Mouse (Mus musculus): ENCODE measurements around the gene Pax8.

Gene Pax8

DNA sequence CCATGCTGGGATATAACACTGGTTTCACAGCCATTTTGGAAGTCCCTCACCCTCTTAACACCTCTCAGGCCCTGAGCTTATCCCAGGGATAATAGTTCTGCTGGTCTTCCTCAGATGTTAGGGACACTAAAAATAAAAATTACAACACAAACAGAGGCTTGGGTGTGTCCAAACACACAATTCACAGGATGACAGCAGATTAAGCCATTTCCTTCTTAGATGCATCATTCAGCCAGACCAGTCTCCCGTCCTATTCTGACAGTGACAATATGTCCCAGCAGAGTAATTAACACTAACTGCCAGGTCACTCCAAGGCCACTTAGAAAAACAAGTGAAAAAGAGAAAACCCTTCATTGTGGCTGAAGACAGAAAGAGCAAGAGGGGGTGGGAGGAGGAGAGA lies 8.2 kb downstream of the Pax8 start:
- no peak for DNase-seq (ENCODE audit: low read depth, low spot score)

DNA sequence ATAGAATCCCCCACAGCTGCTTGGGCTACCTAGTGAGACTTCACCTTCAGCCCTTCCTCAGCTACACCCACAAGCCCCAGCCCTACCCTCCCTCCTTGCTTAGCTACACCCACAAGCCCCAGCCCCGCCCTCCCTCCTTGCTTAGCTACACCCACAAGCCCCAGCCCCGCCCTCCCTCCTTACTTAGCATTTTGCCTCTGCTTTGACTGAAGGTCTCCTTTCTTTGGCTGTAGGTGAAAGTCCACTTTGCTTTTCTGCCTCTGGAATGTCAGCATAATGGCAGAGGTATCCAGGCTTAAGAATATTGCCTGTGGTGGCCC lies 14.6 kb downstream of the Pax8 start:
- no peak for DNase-seq (ENCODE audit: low read depth, low spot score)

DNA sequence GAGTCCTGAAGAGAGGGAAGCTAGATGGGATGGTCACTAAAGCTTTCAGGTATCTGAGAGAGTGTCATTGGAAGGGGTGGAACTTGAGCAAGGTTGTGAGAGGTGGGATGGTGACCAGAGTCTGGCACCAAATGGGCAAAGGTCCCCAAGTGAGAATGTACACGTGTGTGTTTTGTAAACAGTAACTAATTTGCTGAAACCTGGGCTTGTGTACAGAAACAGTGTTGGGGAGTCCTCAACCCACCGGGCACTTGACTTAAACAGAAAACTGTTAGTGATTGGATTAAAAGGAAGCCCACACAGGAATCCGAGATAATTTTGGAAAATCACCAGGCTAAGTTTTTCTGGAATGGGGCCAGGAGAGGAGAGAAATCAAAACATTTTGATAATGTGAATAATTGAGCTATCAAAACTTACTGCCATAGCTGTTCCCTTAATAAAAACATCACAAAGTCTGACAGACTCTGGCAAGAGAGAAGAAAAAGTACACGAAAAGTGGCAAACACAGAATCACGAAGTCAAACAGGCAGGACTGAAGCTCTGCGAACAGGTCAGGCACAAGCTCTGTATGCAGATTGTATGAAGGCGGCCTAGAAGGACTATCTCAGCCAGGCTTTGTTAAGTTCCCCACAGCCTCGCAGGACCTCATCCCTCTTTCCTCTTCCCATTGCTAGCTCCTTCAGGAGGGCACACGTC lies 15.1 kb downstream of the Pax8 start:
- no peak for DNase-seq (ENCODE audit: low read depth, low spot score)

DNA sequence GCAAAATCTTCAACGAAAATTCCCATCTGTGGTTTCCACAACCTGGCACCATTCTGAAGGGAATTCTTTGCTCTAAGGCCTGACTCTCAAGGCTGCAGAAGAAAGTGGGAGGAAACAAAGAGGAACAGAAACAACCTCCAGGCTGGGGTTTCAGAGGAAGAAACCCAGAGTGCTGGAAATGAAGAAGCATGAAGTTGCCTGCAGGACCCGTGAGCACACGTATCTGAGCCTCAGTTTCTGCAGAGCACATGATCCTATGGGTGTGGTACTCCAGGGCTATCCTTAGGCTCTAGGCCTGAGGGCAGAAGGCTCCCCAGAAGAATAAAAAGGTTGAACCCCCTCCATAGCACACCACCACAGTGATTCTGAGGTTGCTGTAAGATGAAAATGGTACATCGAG lies 18.6 kb downstream of the Pax8 start:
- no peak for DNase-seq (ENCODE audit: low read depth, low spot score)

DNA sequence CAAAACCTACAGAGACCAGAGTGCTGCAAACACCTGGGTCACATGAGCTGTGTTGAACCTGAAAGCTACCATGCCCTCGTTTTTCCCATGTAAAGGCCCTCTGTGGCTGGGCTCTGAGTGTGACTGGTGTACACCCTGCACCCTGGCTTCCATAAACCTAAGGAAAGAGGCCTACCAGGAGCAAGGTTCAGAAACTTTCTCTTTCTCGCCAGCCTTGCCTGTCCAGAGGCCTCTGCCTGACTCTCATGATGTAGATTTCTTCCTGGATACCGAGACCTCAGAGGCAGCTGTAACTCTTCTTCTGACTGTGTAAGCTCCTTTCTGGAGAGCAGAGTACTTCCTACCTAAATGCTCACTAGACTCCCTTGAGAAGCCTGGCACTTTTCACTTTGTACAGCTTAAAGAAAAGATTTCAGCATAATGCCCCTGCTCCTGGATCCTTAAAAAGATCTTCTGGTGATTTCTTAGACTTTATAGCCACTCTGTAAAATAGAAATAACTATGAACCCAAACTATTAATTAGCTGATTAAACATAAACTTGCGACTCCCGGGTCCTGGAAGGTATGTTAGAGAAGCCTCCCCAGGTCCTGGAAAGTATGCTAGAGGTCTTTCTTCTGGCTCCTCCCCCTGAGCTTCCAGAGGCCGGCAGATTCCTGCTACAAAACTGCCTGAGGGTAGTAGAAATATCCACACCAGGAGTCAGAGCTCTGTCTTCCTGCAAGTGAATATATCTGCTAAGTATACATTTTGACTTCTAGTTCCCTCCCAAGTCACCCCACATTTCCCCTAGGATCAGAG lies 20.1 kb downstream of the Pax8 start:
- no peak for DNase-seq (ENCODE audit: low read depth, low spot score)

DNA sequence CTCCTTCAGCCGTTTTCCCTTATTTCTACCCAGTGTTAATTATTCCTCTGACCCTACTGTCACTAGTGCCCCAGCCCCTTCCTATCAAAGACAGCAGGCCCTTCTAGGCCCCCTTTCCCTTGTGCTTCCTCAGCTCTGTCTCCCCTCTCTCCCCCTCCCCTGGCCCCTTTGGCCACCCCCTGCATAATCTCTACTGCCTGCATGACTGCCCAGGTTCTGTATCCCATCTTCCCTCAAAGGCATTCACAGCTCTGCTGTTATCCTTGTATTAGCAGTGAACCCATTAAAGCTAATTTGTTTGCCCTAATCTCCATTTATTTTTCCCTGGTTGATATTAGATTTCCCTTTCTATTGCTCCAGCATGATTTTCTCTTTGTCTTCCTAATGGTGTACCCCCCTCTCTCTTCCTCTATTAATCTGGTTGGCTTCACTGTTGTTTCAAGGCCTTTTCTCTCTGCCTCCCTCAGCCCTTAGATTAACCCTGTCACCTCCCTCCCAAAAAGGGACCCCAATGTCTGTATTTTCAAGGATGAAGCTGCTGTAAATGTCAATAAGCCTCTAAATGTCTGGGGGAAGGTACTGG lies 20.9 kb downstream of the Pax8 start:
- no peak for DNase-seq (ENCODE audit: low read depth, low spot score)

DNA sequence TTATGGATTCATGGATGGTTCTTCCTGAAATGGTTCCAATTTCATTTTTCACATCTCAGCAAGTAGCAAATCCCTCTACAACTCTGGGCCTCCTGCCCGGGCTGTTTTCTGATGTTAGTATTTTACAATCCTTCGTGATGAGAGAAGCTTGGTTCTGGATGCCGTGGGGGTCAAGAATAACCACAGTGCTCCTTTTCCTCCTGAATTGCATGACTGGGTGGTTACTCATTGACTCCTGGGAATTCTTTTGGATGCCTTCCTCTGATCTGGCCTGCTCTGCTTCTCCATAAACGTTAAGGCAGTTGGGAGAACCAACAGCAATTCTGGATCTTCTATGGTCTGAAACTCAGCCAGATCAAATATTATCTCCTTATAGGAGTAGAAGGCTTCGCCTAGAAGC lies 22.2 kb downstream of the Pax8 start:
- no peak for DNase-seq (ENCODE audit: low read depth, low spot score)

DNA sequence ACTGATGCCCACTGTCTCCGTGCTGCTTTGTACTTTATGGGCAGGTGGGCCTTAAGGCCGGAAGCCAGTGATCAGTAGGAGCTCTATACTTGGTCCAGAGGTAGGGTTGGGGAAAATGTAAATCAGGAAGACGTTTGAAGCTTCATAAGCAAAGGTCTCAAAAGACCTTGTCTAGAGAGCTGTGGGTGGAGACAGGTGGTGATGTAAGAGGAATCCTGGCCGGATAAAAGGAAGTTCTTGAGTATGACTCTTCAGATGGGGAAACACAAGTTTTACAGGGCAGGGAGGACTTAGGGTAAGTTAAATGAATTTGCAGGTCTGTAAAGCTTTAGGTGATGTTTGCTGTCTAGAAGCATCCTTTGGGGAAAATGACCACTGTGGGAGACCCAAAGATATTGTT lies 26.3 kb downstream of the Pax8 start:
- no peak for DNase-seq (ENCODE audit: low read depth, low spot score)

DNA sequence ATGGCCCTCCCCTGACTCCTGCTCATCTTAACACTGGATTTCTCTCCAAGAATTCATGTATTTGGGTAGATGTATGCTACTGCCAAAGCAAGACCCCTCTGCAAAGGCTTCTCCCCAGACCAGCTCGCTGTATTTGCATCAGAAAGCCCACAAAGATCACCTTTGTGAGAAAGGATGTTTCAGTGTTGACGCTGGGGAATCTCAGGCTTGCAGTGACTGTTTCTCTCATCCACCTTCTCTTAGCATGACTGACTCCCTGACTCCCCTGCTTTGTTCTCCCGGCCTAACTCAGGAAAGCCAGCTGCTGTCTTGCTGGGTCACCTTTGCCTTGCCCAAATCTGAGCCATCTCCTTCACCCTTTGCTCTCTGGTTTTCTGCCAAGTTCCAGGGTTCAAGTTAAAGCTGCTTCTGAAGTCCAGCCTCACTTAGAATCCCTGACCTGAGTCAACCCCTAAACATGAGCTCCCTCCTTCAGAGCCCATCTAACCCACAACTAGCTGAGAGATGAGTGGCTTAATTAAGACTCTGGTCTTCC lies 32.1 kb downstream of the Pax8 start:
- no peak for DNase-seq (ENCODE audit: low read depth, low spot score)

DNA sequence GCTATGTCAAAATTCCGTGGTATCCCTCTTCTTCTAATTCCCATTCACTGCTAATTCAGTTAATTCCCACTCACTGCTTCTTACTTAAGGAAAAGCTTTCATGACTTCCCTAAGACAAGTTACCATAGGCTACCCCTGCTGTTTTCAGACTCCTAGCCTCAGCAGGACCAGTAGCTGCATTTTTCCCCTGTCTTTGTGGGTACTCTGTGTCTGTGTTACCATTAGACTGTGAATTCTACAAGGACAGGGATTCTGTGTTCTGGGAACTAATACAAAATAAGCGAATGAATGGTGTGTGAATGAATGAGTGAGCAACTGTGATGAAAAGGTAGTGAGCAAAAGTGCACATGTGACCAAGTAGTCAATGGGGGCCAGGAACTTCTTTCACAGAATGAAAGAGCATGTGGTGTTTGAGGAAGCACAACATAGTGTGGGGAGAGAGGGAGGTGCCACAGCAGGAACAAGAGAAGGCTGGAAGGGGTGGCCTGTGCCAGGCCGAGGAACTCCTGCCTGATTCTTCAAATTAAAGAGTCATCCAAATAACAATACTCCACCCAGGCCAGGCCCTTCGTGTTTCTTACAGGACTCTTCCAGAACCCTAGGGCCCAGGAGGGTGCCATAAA lies 33.0 kb downstream of the Pax8 start:
- no peak for DNase-seq (ENCODE audit: low read depth, low spot score)

DNA sequence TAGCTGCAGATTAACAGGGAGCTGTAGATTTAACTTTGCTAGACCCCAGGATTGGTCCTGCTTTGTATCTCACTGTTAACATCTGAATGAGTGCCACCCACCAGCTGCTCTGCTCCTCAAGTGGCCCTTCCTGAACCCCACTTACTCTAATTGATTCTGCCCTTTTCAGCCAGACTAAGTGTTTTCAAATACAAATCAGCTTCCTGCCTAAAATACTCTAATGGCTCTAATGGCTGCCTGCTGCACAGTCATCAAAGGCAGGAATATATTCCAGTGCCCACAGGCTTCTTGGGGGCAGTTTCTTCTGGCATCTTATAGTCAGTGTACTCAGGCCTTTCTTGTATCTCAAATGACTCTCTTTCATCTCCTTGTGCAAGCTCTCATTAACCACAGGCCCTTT lies 33.5 kb downstream of the Pax8 start:
- no peak for DNase-seq (ENCODE audit: low read depth, low spot score)

DNA sequence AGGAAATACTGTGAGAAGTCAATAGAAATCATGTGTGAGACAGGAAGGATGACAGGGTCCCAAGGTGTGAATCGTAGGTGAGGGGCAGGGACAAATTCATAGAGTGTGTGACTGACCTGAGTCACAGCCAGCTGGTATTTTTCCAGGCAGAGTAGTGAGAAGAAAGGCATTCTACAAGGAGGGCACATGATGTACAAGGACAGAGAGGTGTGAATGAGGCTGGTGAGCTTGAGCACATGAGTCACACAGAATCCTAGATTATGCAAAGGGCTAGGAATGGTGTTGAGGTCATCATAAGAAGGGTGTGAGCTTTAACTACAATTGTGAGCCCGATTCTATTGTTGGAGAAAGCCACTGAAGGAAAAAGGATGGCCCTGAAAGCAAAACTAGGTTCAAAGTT lies 35.3 kb downstream of the Pax8 start:
- DNase-seq (ENCODE audit: low read depth, low spot score): no peak

DNA sequence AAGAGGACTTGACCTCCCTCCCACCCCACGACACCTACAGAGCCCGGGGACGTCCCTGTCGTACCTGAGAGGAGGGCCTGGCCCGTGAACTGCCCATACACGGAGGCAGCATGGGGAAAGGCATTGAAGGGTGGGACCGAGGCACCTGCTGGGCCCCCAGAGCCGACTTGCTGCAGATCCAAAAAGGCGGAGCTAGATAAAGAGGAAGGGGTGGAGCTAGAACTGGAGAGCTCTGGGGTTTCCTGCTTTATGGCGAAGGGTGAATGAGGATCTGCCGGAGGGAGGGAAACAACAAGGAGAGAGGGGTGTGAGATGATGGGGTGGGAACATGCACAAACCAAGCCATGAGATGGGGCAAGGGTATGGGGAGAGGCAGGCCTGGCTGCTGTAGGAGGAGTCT lies 39.7 kb downstream of the Pax8 start:
- no peak for DNase-seq (ENCODE audit: low read depth, low spot score)

DNA sequence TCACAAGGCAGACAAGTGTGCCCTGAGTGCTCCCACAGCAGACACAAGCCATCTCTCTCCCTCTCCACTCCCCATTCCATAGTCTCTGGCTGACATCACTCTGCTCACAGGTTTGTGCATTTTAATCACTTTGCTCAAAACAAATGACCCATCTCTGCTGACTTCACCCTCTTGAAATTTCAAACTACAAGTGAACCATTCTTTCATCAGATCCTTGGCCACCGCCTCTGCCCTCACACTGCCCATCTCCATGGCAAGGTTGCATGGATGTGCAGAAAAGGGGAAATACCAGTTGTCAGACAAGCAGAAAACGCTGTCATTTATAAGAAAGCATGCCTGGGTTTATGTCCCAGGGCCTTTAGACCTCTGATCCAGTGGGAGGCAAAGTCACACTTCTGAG lies 40.7 kb downstream of the Pax8 start:
- DNase-seq (ENCODE audit: low read depth, low spot score): no peak

DNA sequence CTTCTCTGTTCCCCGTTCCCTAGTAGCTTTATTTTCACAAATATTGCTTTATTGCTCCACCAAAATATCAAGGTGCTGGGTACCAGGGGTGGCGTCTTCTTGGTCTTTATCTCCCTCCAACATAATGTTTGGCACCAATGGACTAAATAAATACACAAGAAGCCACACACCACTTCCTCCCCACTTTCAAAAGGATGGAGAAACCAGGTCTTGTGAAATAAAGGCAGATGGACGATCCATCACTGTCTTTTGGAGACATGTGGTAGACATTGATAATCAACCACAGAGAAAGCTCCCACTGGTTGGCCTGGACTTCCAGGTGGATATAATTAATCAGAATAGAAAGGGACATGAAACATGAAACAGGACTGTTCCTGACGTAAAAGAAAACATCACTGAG lies 45.6 kb downstream of the Pax8 start:
- DNase-seq (ENCODE audit: low read depth, low spot score): no peak

DNA sequence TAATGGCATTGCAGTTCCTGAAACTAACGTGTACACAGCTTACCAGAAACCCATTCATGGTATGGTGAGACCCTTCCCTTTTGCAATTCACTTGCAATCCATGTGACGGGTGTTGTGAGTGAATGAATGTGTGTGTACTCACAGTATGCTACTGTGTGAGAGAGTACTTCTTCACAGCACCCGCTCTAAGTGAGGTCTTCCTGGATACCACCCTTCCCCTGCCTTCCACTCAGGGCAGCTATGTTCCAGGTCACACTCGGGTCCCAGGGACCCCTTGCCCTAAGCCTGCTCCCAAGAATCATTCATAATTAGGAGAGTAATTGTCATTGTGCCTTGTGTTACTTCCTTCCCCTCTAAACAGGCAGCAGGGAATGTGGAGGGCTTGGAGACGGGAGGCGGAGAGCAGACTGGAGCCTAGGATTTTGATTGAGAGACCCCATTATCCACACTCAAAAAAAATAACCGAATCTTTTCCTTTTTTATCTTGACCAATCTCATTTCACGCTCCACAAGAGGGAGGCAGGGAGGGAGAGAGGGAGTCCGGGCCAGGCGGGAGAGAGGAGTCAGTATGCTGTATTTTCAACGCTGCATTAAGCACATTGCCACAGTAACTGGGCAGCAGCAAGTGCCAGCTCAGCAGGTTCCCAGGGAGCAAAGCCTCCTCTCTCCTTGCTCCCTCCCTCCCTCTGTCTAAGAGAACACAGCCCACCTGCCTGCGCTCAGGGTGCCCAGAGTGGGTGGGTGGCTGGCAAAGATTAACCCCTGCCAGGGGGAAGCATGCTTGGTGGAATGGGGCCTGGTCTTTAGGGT lies 47.3 kb downstream of the Pax8 start:
- DNase-seq (ENCODE audit: low read depth, low spot score): no peak

DNA sequence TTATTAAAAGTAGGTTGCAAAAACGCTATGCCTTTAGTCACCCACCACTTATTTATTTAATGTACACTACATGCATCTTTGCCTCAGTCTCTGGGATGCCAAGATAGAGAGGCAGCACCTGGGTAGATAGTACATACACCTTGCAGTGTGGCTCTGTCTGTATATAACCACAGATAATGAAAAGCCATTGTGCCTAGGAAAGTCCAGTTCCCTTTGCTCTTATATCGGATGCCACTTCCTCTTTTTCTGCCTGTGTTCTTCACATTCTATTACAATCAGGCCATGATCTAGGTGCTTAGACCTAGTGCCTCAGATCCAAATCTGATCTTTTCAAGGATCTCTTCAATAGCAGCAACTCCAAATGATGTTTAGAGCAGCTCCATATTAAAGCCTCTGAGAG lies 49.8 kb downstream of the Pax8 start:
- no peak for DNase-seq (ENCODE audit: low read depth, low spot score)

DNA sequence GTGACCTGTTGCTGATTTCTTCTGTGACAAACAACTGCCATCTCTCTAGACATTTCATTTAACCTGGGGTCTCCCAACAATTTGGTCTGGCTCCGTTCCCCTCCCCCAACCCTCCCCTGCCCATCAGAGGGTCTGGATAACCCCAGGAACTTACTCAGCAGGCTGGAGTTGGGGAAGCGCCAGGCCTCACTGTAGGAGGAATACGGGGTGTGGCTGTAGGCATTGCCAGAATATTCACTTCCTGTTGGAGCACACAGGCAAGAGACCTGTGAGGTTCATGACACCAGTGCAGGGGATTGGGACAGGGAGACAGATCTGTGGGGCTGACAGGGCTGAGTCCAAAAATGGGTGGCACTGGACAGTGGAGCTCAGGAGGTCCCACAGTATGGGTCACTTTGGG lies 52.6 kb downstream of the Pax8 start:
- DNase-seq (ENCODE audit: low read depth, low spot score): no peak

DNA sequence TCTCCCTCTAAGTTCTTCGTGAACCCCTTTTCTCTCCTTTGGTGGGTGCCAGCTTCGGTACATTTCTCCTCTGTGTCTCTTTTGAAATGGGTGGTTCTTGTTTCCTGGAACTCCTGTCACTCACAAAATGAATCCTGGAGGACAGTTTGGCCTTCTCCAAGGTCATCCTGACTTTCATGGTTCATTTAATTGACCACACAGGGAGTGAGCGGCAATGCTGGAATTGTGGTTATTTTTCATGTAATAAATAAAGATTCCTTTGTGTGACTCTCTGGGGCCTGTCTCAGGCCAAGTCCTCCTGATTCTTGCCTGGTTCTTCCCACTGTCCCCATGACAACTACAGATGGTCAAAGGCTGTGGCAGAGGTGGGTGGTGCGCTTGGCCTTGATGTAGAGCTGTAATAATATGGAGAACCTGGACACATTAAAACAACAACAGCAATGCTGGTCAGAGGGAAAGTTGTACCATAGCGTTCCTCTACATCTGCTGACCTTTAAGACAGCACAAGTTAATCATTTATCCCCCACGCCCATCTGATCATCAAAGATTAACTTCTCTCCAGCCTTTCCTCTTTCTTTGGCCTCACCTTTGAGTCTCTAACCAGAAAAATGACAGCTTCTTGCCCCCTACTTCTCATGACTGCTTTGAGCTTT lies 54.1 kb downstream of the Pax8 start:
- no peak for DNase-seq (ENCODE audit: low read depth, low spot score)

DNA sequence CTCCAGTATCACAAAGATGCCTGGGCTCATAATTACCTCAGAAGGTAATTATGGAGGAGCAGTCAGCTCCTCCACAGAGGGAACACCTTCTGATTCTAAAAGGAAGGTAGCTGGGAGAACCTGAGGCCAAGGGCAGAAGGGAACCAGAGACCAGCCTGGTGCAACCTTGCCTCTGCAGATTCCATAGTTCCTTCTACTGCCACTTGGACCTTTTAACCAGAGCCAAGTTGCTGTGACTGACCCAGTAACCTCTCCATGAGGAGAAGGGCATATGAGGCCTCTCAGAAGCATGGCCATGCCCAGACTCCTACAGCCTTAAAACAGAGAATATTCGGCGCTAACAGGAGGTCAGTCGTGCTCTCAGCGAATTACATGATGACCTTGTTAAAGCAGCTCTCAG lies 57.8 kb downstream of the Pax8 start:
- DNase-seq (ENCODE audit: low read depth, low spot score): no peak

DNA sequence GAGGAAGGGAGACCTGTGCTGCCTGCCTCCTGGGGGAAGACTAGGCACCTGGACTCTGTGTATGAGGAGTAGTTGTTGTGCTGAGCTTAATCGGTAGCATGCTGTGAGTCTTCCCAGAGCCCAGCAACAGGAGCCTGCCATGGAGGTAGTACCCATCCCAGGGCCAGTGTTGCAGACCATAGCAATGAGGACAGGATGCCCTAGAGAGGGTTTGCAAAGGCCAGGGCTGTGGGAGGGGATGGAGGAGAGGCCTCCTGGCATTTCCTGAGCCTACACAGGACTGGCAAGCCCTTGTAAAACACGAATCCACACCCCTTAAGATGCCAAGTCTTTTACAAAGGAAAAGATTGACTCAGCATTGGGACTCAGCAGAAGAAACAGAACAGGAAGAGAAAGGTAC lies 58.3 kb downstream of the Pax8 start:
- DNase-seq (ENCODE audit: low read depth, low spot score): no peak

Data from forelimb bud, embryonic 11.5 days (tissue).